Mouse (Mus musculus) CH12.LX (cell line): Measurements from ENCODE around the gene Kcnj9. TPM values are rescaled to one million over a fixed set of nuclear protein-coding genes. Genes with fewer than 3 reads are reported as not detected.

Experiments used
- DNase-seq: peaks from one replicate; pipeline ENCODE4 v3.0.0-alpha.2; 2013; ENCODE audit errors: extremely low read depth
- H3K27ac ChIP-seq: 2 replicates; pipeline ENCODE4 v1.5.1; 2012; ENCODE audit warnings: low read depth, mild to moderate bottlenecking, control low read depth, moderate library complexity; ENCODE audit not compliant: insufficient read depth
- H3K27me3 ChIP-seq: replicated peaks from 2 replicates; pipeline ENCODE3; 2012; ENCODE audit warnings: inconsistent platforms
- H3K36me3 ChIP-seq, 2 experiments: replicated peaks in 1 of 2; 2 replicates each; pipeline versions ENCODE3 to v1.6.1; 2012; ENCODE audit warnings: inconsistent platforms in 1 of 2, low read length in 1 of 2, mild to moderate bottlenecking in 1 of 2, mixed read lengths in 1 of 2, moderate library complexity in 1 of 2; ENCODE audit not compliant: control insufficient read depth in 1 of 2, insufficient read depth in 1 of 2
- H3K4me1 ChIP-seq, 2 experiments: 2 replicates each; pipeline ENCODE4 v1.6.1; 2012; ENCODE audit warnings: inconsistent platforms in 1 of 2, moderate library complexity in 1 of 2; ENCODE audit not compliant: insufficient read depth in 2 of 2, control insufficient read depth in 1 of 2
- H3K4me2 ChIP-seq: 2 replicates; pipeline ENCODE4 v1.6.1; 2012; ENCODE audit warnings: low read depth, mild to moderate bottlenecking, control low read depth; ENCODE audit not compliant: poor library complexity, insufficient read depth, severe bottlenecking
- H3K4me3 ChIP-seq, 3 experiments: fragments of 150-350 bp in 1 of 3; sonication (generic) in 1 of 3; replicated peaks in 1 of 3; 2 replicates each; pipeline versions ENCODE3 to v1.5.1; 2011 to 2012; ENCODE audit warnings: low read depth in 2 of 3, low read length in 2 of 3, mild to moderate bottlenecking in 2 of 3, moderate library complexity in 2 of 3, control low read depth in 1 of 3, improper control_type of control experiment in 1 of 3, inconsistent platforms in 1 of 3, mixed read lengths in 1 of 3; ENCODE audit not compliant: poor library complexity in 1 of 3
- H3K79me2 ChIP-seq: replicated peaks from 2 replicates; pipeline ENCODE4 v1.6.1; 2012; ENCODE audit warnings: mild to moderate bottlenecking, moderate library complexity; ENCODE audit not compliant: control insufficient read depth, poor library complexity, insufficient read depth, severe bottlenecking; ENCODE audit errors: extremely low read depth
- H3K9ac ChIP-seq: 2 replicates; pipeline ENCODE4 v1.6.1; 2012; ENCODE audit warnings: low read depth, mild to moderate bottlenecking, control low read depth, moderate library complexity; ENCODE audit not compliant: insufficient read depth
- H3K9me3 ChIP-seq: replicated peaks from 2 replicates; pipeline ENCODE3; 2012; ENCODE audit warnings: low read length, inconsistent platforms, mixed read lengths
- BHLHE40 ChIP-seq: IDR thresholded peaks from 2 replicates; pipeline ENCODE4 v1.6.1; 2011; ENCODE audit warnings: mild to moderate bottlenecking, low read depth, low read length, improper control_type of control experiment
- CHD1 ChIP-seq: IDR thresholded peaks from 2 replicates; pipeline ENCODE4 v1.6.1; 2012; ENCODE audit warnings: low read depth, low read length, improper control_type of control experiment, inconsistent platforms
- CHD2 ChIP-seq: IDR thresholded peaks from 2 replicates; pipeline ENCODE4 v1.6.1; 2011; ENCODE audit warnings: low read length, improper control_type of control experiment
- CTCF ChIP-seq, 2 experiments: IDR thresholded peaks in 1 of 2; conservative IDR thresholded peaks in 1 of 2; 2 replicates each; pipeline ENCODE4 v1.5.1; 2011 to 2012; ENCODE audit warnings: low read depth in 2 of 2, low read length in 2 of 2, improper control_type of control experiment in 1 of 2, inconsistent platforms in 1 of 2, mild to moderate bottlenecking in 1 of 2, moderate library complexity in 1 of 2
- ELF1 ChIP-seq: IDR thresholded peaks from 2 replicates; pipeline ENCODE4 v1.6.1; 2014; ENCODE audit warnings: low read depth, mild to moderate bottlenecking, inconsistent platforms, low read length, improper control_type of control experiment
- GABPA ChIP-seq: IDR thresholded peaks from 2 replicates; pipeline ENCODE4 v1.6.1; 2012; ENCODE audit warnings: low read depth, low read length, improper control_type of control experiment, inconsistent platforms; ENCODE audit not compliant: insufficient replicate concordance
- IRF4 ChIP-seq: IDR thresholded peaks from 2 replicates; pipeline ENCODE4 v1.6.1; 2014; ENCODE audit warnings: low read depth, mild to moderate bottlenecking, inconsistent platforms, low read length, improper control_type of control experiment
- MEF2A ChIP-seq: IDR thresholded peaks from 2 replicates; pipeline ENCODE4 v1.6.1; 2014; ENCODE audit warnings: low read depth, mild to moderate bottlenecking, inconsistent platforms, low read length, improper control_type of control experiment, borderline replicate concordance
- MXI1 ChIP-seq: IDR thresholded peaks from 2 replicates; pipeline ENCODE4 v1.6.1; 2011; ENCODE audit warnings: mild to moderate bottlenecking, low read depth, low read length, improper control_type of control experiment
- NRF1 ChIP-seq: IDR thresholded peaks from 2 replicates; pipeline ENCODE4 v1.6.1; 2014; ENCODE audit warnings: low read depth, mild to moderate bottlenecking, inconsistent platforms, low read length, improper control_type of control experiment, moderate library complexity
- POLR2A ChIP-seq: IDR thresholded peaks from 2 replicates; pipeline ENCODE4 v1.6.1; 2011; ENCODE audit warnings: low read depth, mild to moderate bottlenecking, improper control_type of control experiment, low read length
- SIN3A ChIP-seq: IDR thresholded peaks from 2 replicates; pipeline ENCODE4 v1.6.1; 2012; ENCODE audit warnings: low read length, improper control_type of control experiment, inconsistent platforms
- SMC3 ChIP-seq: IDR thresholded peaks from 2 replicates; pipeline ENCODE4 v1.6.1; 2011; ENCODE audit warnings: low read depth, low read length, improper control_type of control experiment
- UBTF ChIP-seq: IDR thresholded peaks from 2 replicates; pipeline ENCODE4 v1.6.1; 2012; ENCODE audit warnings: low read depth, mild to moderate bottlenecking, inconsistent platforms, low read length, improper control_type of control experiment, moderate library complexity
- ZKSCAN1 ChIP-seq: IDR thresholded peaks from 2 replicates; pipeline ENCODE4 v1.6.1; 2012; ENCODE audit warnings: low read depth, inconsistent platforms, low read length, improper control_type of control experiment, borderline replicate concordance
- dilution Hi-C: fragments of 300-500 bp; cut with MboI; formaldehyde crosslinking; loops from 2 replicates; pipeline ENCODE4 v1.14.3; 2020; ENCODE audit warnings: low sequenced_read_pairs; ENCODE audit not compliant: extremely low pct_unique_long_range_greater_than_20kb, extremely low pct_ligation_motif_present
- in situ Hi-C: fragments of 300-500 bp; cut with MboI; formaldehyde crosslinking; loops from 3 replicates; pipeline ENCODE4 v1.14.3; 2019; ENCODE audit warnings: low sequenced_read_pairs, low pct_ligation_motif_present, low pct_unique_long_range_greater_than_20kb, mixed read lengths
- polyA plus RNA-seq: library from polyadenylated mRNA; unstranded; fragments of >175 nt; gene quantifications from 2 replicates; pipeline ENCODE4 v1.2.1, GENCODE M21; 2012; ENCODE audit warnings: low read depth; ENCODE audit not compliant: insufficient read length
- total RNA-seq, 2 experiments: library from RNA; depleted of rRNA; stranded (reverse); fragments of 300-350 nt in 1 of 2; fragments of >200 nt in 1 of 2; gene quantifications; 2 replicates each; pipeline ENCODE4 v1.2.3; 2012 to 2014

Gene Kcnj9
- total and polyA plus RNA-seq, 3 experiments = 0.04 to 0.10 TPM; not detected in 1

DNA sequence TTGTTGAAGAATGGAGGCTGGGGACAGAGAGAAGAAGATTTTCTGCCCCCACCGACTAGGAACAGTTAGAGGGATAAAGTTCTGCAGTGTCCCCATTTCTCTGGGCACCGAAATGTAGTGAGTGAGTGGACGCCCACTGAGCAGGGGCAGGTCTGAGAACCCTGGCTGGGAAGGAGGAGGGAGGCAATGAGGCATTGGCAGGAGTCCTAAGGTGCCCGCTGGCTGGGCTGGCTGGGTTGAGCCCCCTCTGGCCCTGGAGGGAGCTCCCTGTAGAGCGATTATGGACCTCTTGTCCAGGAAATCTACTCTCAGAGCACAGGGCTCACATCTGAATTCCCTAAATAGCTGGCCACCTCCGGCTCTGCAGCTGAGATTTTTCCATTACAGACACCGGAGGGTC, 29.6 kb downstream of the Kcnj9 start:
- Histone ChIP-seq H3K27ac (no peak overlapping the region), H3K36me3 (no peaks in the 10 kb centered on the region), H3K9me3 (no peaks in the 10 kb centered on the region), H3K4me1 (peaks cover 0 to 5% of the 10 kb centered on the region in 2 experiments; a peak in 2 of 4 replicates), H3K4me2 (no peak overlapping the region), H3K27me3 (peaks cover 38% of the 10 kb centered on the region), H3K9ac (no peak overlapping the region), H3K79me2 (no peaks in the 10 kb centered on the region), H3K4me3 (no peak overlapping the region)
- DNase-seq = no peak
- in situ Hi-C loops (no loop called here), dilution Hi-C loops (no loop called here)
- TF ChIP-seq MEF2A = no peak
- TF ChIP-seq SMC3 = no peak
- no peak for TF ChIP-seq ZKSCAN1
- TF ChIP-seq SIN3A = no peak
- TF ChIP-seq POLR2A = no peak
- no peak for TF ChIP-seq CHD2
- no peak for TF ChIP-seq GABPA
- TF ChIP-seq BHLHE40 = no peak

DNA sequence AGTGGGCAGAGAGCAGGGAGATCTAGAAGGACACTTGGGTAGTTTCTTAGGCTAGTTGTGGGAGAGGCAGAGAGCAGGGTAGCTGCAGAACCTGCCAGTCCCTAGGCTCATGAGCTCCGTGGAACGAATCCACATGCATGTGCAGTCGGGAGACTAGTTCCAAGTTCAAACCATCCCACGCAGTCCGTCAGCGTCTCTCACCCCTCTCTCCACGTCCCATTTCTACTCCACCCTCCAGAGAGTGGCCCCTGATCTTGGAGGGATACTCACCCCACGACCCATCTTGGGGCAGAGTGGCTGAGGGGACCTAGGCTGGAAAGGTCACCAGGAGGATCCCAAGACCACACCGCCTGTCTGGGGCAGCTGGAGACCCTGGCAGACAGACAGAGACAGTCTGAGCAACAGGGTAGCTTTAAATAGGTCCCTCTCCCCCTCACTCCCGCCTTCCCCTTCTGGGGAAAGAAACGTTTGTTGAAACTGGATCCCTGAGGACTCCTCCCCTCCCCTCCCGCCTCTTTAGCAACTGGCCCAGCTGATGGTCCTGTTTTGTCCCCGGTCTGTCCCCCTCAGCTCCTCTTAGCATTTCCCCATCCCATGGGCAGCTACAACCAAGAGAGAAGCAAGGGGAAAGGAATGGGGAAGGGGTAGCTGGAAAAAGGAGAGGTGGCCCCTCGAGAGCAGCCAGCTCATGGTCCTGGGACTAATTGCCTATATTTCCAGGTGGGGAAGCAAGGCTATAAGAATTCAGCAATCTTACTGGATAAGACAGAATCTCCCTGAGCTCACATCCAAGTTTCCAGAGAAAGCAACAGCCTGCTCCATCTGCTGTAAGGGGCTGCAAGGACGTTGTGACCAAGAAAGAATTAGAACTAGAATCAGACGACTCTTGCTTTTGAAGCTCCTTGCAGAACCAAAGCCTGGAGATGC, 31.2 kb downstream of the Kcnj9 start, which contains the start of gene Atp1a2:
TSS of gene Atp1a2 (minus strand) at position 454 of the 927 bp plus-strand sequence.
- no peak for DNase-seq
- Histone ChIP-seq H3K4me3 (no peak within 1 kb of the TSS), H3K9ac (no peak within 1 kb of the TSS), H3K36me3 (no peaks in the 10 kb centered on the region), H3K27me3 (peaks cover 48% of the 10 kb centered on the region), H3K4me2 (no peak within 1 kb of the TSS), H3K79me2 (no peaks in the 10 kb centered on the region), H3K4me1 (peaks cover 0 to 5% of the 10 kb centered on the region in 2 experiments; a peak in 2 of 4 replicates), H3K27ac (no peak within 1 kb of the TSS), H3K9me3 (no peaks in the 10 kb centered on the region)
- dilution Hi-C loops = no loop called here
- in situ Hi-C loops = no loop called here
- TF ChIP-seq CHD1 = no peak
- TF ChIP-seq ELF1 = no peak
- no peak for TF ChIP-seq POLR2A
- no peak for TF ChIP-seq MXI1
- TF ChIP-seq IRF4 = no peak
- TF ChIP-seq CTCF (conservative IDR thresholded peaks at IDR 0.05 in 1 of 2, IDR thresholded peaks at IDR 0.05 in 1 of 2; ENCODE audit: low read depth in 2 of 2, low read length in 2 of 2) = no peak
- TF ChIP-seq BHLHE40 = no peak
- no peak for TF ChIP-seq UBTF
- no peak for TF ChIP-seq NRF1
